Mouse (Mus musculus) fat pad, adult 2 months (tissue): ENCODE results near the gene Cramp1l.
"Not testable (repeated sequence)": the region's sequence is repeated elsewhere in the genome, so short reads cannot be mapped to it uniquely, and the experiment has no call there.

ENCODE experiments used
- DNase-seq: peaks from one replicate; pipeline ENCODE4 v3.0.0-alpha.2; 2011; ENCODE audit warnings: low read depth, low spot score; ENCODE audit errors: extremely low read depth

Gene Cramp1l

DNA sequence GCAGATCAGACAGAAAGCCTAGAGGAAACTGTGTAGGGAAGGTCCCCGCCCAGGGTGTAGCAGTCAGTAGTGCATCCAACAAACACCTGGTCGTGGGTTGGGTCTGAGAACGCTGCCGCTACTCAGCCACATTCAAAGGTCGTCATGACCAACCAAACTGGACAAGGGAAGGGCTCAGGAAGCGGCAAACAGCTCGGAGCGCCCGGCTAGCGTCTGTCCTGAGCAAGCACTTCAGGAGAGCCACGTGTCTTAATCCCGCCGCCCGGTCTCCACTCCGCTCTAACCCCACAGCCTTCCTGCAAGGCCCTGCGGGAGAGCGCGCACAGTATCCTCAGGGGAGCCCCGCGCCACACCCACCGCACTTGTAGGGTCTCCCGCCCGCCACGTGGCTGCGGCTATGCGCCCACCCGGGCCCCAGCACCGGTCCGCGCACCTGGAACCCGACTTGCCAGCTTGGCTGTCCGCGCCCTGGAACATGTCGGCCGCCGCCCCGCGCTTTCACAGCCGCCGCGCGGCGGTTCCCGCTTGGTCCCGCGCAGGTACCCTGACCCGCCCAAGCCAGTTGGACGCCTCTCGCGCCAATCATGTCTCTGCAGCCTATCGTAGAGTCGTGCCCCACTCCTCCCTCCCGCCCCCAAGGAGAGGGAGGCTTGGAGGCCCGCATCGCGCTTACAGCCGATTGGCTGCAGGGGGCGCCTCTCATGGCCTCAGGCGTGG is 55.3 kb downstream of the Cramp1l start, which contains the start of gene Jpt2:
Gene Jpt2, minus strand, starts transcription at position 555 of the 717 bp plus-strand sequence.
- DNase-seq = no peak

GRCm38 (mm10) chr17:24959371-24959770 is 56.2 kb downstream of the Cramp1l start:
- DNase-seq = no peak

DNA sequence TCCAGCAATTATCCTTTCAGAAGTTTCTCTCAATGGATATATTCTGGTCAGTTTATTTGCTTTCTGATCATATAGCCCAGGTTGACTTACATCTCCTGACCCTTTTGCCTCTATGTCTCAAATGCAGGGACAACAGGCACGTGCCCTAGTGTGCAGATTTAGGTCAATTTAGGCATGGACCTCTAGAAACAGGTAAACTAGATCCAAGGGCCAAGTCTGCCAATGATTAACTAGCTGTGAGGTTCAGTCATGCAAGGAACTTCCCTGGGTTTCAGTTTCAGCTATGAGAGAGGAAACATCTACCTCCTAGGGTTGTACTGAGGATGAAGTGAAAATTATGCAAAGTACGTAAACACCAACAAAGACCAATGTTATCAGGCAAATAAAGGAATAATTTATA is 62.3 kb downstream of the Cramp1l start:
- DNase-seq = no peak

DNA sequence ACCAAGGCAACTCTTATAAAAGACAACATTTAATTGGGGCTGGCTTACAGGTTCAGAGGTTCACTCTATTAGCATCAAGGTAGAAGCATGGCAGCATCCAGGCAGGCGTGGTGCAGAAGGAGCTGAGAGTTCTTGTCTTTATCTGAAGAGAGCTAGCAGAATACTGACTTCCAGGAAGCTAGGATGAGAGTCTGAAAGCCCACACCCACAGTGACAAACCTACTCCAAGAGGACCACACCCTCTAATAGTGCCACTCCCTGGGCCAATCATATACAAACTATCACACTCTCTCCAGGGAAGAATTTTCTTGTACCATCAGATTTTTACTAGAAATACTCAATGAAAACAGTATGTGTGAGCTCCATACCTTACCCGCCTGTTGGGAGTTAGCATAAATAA is 64.9 kb downstream of the Cramp1l start:
- DNase-seq = no peak

- peak; percentile 50 for DNase-seq
These were observed 67.4 kb downstream of the Cramp1l start for GRCm38 (mm10) chr17:24948204-24948603.

DNA sequence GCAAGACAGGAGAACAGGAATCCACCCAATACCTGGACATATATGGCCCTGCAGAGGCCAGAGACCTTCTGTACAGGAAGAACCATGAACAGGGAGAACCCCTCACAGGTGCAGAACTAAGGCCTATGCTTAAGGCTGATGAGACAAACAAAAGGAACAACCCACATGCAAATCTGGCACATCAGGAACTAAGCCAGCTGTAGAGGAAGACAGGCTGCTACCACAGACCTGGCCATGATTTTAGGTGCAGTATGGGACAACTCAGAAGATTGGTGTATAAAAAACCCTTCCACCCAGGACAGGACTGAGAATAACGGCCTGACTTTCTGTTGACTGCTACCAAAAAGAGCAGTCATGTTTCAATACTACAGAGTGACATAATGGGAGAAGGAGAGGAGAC is 72.0 kb downstream of the Cramp1l start:
- DNase-seq = not testable (repeated sequence)

GRCm38 (mm10) chr17:24943036-24943435 is 72.6 kb downstream of the Cramp1l start:
- DNase-seq = no peak

- DNase-seq = not testable (repeated sequence)
These were observed 73.1 kb downstream of the Cramp1l start for GRCm38 (mm10) chr17:24942453-24942852.

DNA sequence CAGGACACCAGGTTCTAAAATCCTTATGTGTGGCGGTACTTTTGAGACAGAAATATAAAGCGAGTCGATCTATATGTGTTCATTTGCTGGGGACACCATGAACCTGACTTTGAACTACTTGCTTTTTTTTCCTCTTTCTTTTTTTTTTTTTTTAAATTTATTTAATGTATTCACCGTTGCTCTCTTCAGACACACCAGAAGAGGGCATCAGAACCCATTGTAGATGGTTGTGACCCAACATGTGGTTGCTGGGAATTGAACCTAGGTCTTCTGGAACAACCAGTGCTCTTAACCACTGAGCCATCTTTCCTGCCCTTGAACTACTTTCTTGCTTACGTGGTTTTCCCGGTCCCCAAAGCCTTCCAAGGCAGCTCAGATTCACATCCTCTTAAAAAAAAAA is 78.3 kb downstream of the Cramp1l start:
- no peak for DNase-seq

GRCm38 (mm10) chr17:24936259-24937237 is 79.0 kb downstream of the Cramp1l start, which contains the start of gene Mapk8ip3:
TSS of gene Mapk8ip3 (minus strand) at chr17:24936977.
- DNase-seq = no peak

DNA sequence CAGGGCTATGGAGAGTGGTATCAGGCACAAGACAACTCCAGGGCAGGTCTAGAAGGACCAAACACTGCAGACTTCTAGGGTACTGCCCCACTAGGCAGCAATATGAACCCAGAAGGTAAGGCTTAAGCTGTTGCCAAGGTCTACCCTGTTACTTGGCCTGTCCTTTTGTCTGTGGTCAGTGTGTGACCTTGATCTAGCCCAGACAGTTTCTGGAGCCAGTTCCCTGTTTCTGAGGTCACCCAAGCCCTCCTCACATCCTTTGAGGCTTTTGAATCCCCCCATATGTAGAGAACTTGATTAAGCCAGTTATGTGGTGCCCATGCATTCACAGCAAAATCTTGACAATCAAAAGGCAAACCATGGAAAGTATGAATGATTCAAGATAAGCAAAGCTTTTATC is 79.9 kb downstream of the Cramp1l start:
- DNase-seq = no peak

GRCm38 (mm10) chr17:24934926-24935325 is 80.7 kb downstream of the Cramp1l start:
- no peak for DNase-seq

- no peak for DNase-seq
These were observed 82.4 kb downstream of the Cramp1l start for GRCm38 (mm10) chr17:24933163-24933562.

DNA sequence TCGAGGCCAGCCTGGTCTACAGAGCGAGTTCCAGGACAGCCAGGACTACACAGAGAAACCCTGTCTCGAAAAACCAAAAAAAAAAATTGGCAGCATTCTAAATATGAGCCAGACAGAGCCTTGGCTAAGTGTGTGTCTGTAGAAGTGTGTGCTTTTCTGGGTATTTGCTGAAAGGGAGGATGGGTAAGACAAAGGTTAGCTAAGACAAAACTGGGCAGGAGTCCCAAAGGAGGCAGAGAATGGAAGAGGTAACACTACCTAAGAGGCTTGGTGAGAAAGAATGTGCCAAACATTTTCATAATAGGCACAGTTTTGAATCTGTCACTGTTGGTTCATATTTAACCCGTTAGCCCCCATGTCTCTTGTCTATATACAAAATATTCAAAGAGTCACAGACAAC is 83.2 kb downstream of the Cramp1l start:
- no peak for DNase-seq

DNA sequence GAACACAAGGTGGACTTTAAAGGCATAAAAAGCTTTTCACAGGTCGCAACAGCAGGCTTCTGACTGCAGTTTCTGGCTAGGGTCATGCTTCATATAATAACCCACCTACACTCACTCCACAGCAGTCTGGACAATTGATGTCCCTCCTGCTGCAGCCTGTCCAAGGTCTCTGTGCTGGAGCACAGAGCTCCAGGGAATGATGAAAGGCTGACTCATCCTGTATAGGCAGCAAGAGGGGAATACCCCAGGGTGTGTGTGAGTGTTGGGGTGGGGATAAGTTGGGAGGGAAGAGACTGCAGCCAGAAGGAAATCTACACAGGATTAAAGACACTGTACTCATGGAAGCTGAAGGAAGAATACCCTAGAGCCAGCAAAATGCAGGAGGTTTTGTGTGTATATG is 86.1 kb downstream of the Cramp1l start:
- DNase-seq = no peak

GRCm38 (mm10) chr17:24923246-24923645 is 92.3 kb downstream of the Cramp1l start:
- no peak for DNase-seq

DNA sequence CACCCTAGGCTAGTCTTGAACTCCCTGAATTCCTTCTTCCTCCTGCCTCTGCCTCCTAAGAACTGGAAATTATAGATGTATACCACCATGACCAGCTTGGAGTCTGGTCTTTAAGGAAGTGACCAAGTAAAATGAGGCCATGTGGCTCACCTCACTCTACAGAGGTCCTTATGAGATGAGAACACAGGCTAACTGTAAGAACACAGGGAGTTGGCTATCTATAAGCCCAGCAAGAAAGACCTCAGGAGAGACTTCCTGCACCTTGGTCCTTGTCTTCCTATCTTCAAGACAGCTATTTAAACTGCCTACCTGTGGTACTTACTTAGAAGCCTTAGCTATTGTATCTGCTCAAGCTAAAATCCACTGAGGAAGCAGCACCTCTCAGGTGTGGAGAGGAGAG is 101.6 kb downstream of the Cramp1l start:
- no peak for DNase-seq
